Mouse (Mus musculus): Measurements from ENCODE around the gene Isg20l2. TPM values are rescaled to one million over a fixed set of nuclear protein-coding genes. Genes with fewer than 3 reads are reported as not detected.

Gene Isg20l2
- polyA plus RNA-seq, 1 experiment from 2014 or later = 13.2 TPM

DNA sequence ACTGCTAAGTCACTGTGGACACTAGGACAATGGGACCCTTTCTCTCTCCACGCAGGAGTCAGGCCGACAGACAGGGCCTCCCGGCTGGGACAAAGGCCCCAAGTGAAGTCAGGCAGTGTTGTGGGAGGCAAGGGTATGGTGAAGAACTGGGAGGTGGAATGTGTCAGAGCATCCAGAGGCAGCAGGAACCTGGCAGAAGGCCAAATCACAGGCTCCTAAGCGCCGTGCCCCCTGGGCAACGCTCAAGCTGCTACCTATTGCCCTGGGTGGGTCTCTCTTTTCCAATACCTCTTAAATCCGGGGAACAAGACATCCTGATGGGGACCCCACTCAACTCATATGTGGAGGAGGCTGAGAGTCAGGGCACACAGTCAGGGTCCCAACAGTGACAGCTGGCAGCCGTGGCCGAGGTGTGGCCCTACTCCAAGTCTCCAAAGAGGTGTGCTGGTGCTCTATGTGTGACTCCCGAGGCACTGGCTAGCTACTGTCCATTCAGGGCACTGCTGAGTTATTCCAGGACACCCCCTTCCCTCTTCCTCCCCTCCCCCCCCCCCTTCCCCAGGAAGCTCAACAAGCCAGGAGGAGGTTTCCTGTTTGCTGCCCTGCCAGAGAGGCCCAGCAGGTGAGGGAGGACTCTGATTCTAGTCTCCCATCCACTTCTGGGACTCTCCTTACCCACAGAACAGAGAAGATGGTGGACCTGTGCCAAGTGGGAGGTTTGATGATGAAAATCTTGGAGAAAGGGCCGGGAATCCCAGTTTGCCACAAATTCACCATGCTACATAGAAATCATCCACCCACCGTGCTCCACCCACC lies 55.6 kb downstream of the Isg20l2 start:
- H3K27ac ChIP-seq (ENCODE audit: low read depth) = no peak overlapping the region

DNA sequence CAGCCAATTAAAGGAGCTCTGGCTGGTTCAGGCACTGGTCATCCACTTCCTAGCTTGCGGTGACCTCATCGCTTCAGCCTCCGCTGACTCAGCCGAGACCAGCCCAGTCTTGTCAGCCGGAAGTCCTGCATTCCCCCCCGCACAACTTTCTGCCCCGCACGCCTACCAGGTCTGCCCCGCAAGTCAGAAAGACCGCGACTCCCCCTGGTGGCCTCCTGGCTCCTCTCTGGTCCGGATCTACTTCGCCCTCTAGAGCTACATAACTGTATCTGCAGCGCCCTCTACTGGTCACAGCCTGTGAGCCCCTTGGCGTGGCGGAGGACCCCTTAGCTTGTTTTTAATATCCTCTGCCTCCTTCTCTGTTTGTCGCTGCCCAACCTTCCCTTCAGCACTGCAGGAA lies 56.8 kb downstream of the Isg20l2 start:
- peaks cover 28% of the 10 kb centered on the region for H3K4me1 ChIP-seq (ENCODE audit: insufficient read depth)
- peaks cover 20% of the 10 kb centered on the region for H3K27me3 ChIP-seq (ENCODE audit: insufficient read depth, low read length)
- H3K9ac ChIP-seq (replicated peaks) = no peak overlapping the region

More for the DNA sequence above, 55.6 kb downstream of the Isg20l2 start:
- Histone ChIP-seq H3K27me3 (ENCODE audit: insufficient read depth, low read length) (peaks cover 20% of the 10 kb centered on the region), H3K36me3 (replicated peaks; ENCODE audit: insufficient read depth, low read length) (no peaks in the 10 kb centered on the region), H3K9ac (replicated peaks) (no peak overlapping the region), H3K9me3 (ENCODE audit: low read length) (no peaks in the 10 kb centered on the region), H3K4me1 (ENCODE audit: insufficient read depth) (peaks cover 32% of the 10 kb centered on the region), H3K4me2 (ENCODE audit: low read depth, low read length) (no peak overlapping the region), H3K4me3 (ENCODE audit: low read depth, low read length) (no peak overlapping the region)
- DNase-seq (no peak), ATAC-seq (no peak)
- TF ChIP-seq CTCF (IDR thresholded peaks at IDR 0.05; ENCODE audit: low read depth) = no peak
- no peak for TF ChIP-seq EP300 (IDR thresholded peaks at IDR 0.05; ENCODE audit: low read depth)
- WGBS (ENCODE audit: insufficient replicate concordance) = 56% methylated on average over 12 of the region's 12 CpGs

GRCm38 (mm10) chr3:87987633-87988032 lies 57.5 kb downstream of the Isg20l2 start:
- under 1% methylated on average over 15 of the region's 15 CpGs for WGBS (ENCODE audit: insufficient replicate concordance)
- no peak for TF ChIP-seq EP300 (IDR thresholded peaks at IDR 0.05; ENCODE audit: low read depth)
- no peak; the same call in 1 of the 2 replicates for TF ChIP-seq CTCF (IDR thresholded peaks at IDR 0.05; ENCODE audit: low read depth)

More for the DNA sequence above, 56.8 kb downstream of the Isg20l2 start:
- TF ChIP-seq CTCF (IDR thresholded peaks at IDR 0.05; ENCODE audit: low read depth) (peak; percentile 99), EP300 (IDR thresholded peaks at IDR 0.05; ENCODE audit: low read depth) (no peak)
- Histone ChIP-seq H3K4me2 (ENCODE audit: low read depth, low read length) (peak overlapping the region; percentile 68), H3K4me3 (ENCODE audit: low read depth, low read length) (peak overlapping the region; percentile 21), H3K27ac (ENCODE audit: low read depth) (no peak overlapping the region), H3K36me3 (replicated peaks; ENCODE audit: insufficient read depth, low read length) (no peaks in the 10 kb centered on the region), H3K9me3 (ENCODE audit: low read length) (no peaks in the 10 kb centered on the region)
- peak; percentile 80 for ATAC-seq
- under 1% methylated on average over 17 of the region's 17 CpGs for WGBS (ENCODE audit: insufficient replicate concordance)
- DNase-seq = peak; percentile 96

GRCm38 (mm10) chr3:87988068-87988467 lies 58.0 kb downstream of the Isg20l2 start:
- ATAC-seq (no peak), DNase-seq (no peak)
- H3K9ac ChIP-seq (replicated peaks) = no peak overlapping the region
- no peak overlapping the region for H3K27ac ChIP-seq (ENCODE audit: low read depth)
- H3K4me2 ChIP-seq (ENCODE audit: low read depth, low read length) = peak overlapping the region; percentile 68
- WGBS (ENCODE audit: insufficient replicate concordance) = 4% methylated on average over 15 of the region's 15 CpGs
- no peaks in the 10 kb centered on the region for H3K36me3 ChIP-seq (replicated peaks; ENCODE audit: insufficient read depth, low read length)
- peak overlapping the region; percentile 21; the same call in 1 of the 2 replicates for H3K4me3 ChIP-seq (ENCODE audit: low read depth, low read length)
- H3K4me1 ChIP-seq (ENCODE audit: insufficient read depth) = peaks cover 18% of the 10 kb centered on the region
- peaks cover 29% of the 10 kb centered on the region for H3K27me3 ChIP-seq (ENCODE audit: insufficient read depth, low read length)
- no peaks in the 10 kb centered on the region for H3K9me3 ChIP-seq (ENCODE audit: low read length)
- no peak; the same call in 1 of the 2 replicates for TF ChIP-seq CTCF (IDR thresholded peaks at IDR 0.05; ENCODE audit: low read depth)
- no peak for TF ChIP-seq EP300 (IDR thresholded peaks at IDR 0.05; ENCODE audit: low read depth)

More at GRCm38 (mm10) chr3:87987633-87988032, 57.5 kb downstream of the Isg20l2 start:
- peaks cover 27% of the 10 kb centered on the region for H3K27me3 ChIP-seq (ENCODE audit: insufficient read depth, low read length)
- no peaks in the 10 kb centered on the region for H3K9me3 ChIP-seq (ENCODE audit: low read length)
- H3K4me2 ChIP-seq (ENCODE audit: low read depth, low read length) = peak overlapping the region; percentile 68
- H3K27ac ChIP-seq (ENCODE audit: low read depth) = no peak overlapping the region
- H3K4me1 ChIP-seq (ENCODE audit: insufficient read depth) = peaks cover 22% of the 10 kb centered on the region
- no peak overlapping the region for H3K9ac ChIP-seq (replicated peaks)
- H3K4me3 ChIP-seq (ENCODE audit: low read depth, low read length) = peak overlapping the region; percentile 21
- ATAC-seq = no peak
- DNase-seq = peak; percentile 35
- H3K36me3 ChIP-seq (replicated peaks; ENCODE audit: insufficient read depth, low read length) = no peaks in the 10 kb centered on the region

GRCm38 (mm10) chr3:87989935-87990334 lies 59.8 kb downstream of the Isg20l2 start:
- Histone ChIP-seq H3K36me3 (replicated peaks; ENCODE audit: insufficient read depth, low read length) (no peaks in the 10 kb centered on the region), H3K4me2 (ENCODE audit: low read depth, low read length) (no peak overlapping the region), H3K4me3 (ENCODE audit: low read depth, low read length) (no peak overlapping the region), H3K4me1 (ENCODE audit: insufficient read depth) (peaks cover 12% of the 10 kb centered on the region), H3K9me3 (ENCODE audit: low read length) (no peaks in the 10 kb centered on the region), H3K9ac (replicated peaks) (no peak overlapping the region), H3K27ac (ENCODE audit: low read depth) (no peak overlapping the region), H3K27me3 (ENCODE audit: insufficient read depth, low read length) (peaks cover 46% of the 10 kb centered on the region)
- WGBS (ENCODE audit: insufficient replicate concordance) = 24% methylated on average over 10 of the region's 10 CpGs
- ATAC-seq (no peak), DNase-seq (no peak)
- no peak for TF ChIP-seq CTCF (IDR thresholded peaks at IDR 0.05; ENCODE audit: low read depth)
- no peak for TF ChIP-seq EP300 (IDR thresholded peaks at IDR 0.05; ENCODE audit: low read depth)

Other genes starting within 250 kb of the Isg20l2 start
- gene Lrrc71, start 181.7 kb upstream of the Isg20l2 start, polyA plus RNA-seq (2015; fragmentation: Nextera tagmentation; extraction: Ambion mirVana) = 0.23 and 0.25 TPM in 2 replicates
- 0.47 and 0.53 TPM in 2 replicates for gene Ntrk1, start 135.2 kb upstream of the Isg20l2 start, polyA plus RNA-seq (2015; fragmentation: Nextera tagmentation; extraction: Ambion mirVana)
- not detected in 2 replicates for gene Insrr, start 133.4 kb upstream of the Isg20l2 start, polyA plus RNA-seq (2015; fragmentation: Nextera tagmentation; extraction: Ambion mirVana)
- 4.8 and 5.1 TPM in 2 replicates for gene Pear1, start 106.0 kb upstream of the Isg20l2 start, polyA plus RNA-seq (2015; fragmentation: Nextera tagmentation; extraction: Ambion mirVana)
- 0.74 and 0.75 TPM in 2 replicates for gene Sh2d2a, start 83.6 kb upstream of the Isg20l2 start, polyA plus RNA-seq (2015; fragmentation: Nextera tagmentation; extraction: Ambion mirVana)
- gene Prcc, start 44.7 kb upstream of the Isg20l2 start, polyA plus RNA-seq (2015; fragmentation: Nextera tagmentation; extraction: Ambion mirVana) = 4.4 and 4.5 TPM in 2 replicates
- gene Hdgf, start 24.0 kb upstream of the Isg20l2 start, polyA plus RNA-seq (2015; fragmentation: Nextera tagmentation; extraction: Ambion mirVana) = 116 and 123 TPM in 2 replicates
- gene Mrpl24, start 10.8 kb upstream of the Isg20l2 start, polyA plus RNA-seq (2015; fragmentation: Nextera tagmentation; extraction: Ambion mirVana) = 50.3 and 54.1 TPM in 2 replicates
- gene Rrnad1, start 403 bp downstream of the Isg20l2 start, polyA plus RNA-seq (2015; fragmentation: Nextera tagmentation; extraction: Ambion mirVana) = 4.3 TPM in 2 replicates
- gene Crabp2, start 18.4 kb downstream of the Isg20l2 start, polyA plus RNA-seq (2015; fragmentation: Nextera tagmentation; extraction: Ambion mirVana) = not detected in 2 replicates
- gene Nes, start 40.8 kb downstream of the Isg20l2 start, polyA plus RNA-seq (2015; fragmentation: Nextera tagmentation; extraction: Ambion mirVana) = 0.83 and 0.95 TPM in 2 replicates
- gene Bcan, start 69.9 kb downstream of the Isg20l2 start, polyA plus RNA-seq (2015; fragmentation: Nextera tagmentation; extraction: Ambion mirVana) = 0.05 TPM in 1 of 2 replicates, not detected in the other
- gene Hapln2, start 97.3 kb downstream of the Isg20l2 start, polyA plus RNA-seq (2015; fragmentation: Nextera tagmentation; extraction: Ambion mirVana) = not detected in 2 replicates
- 13.1 and 14.3 TPM in 2 replicates for gene Gpatch4, start 112.8 kb downstream of the Isg20l2 start, polyA plus RNA-seq (2015; fragmentation: Nextera tagmentation; extraction: Ambion mirVana)
- gene Naxe, start 128.2 kb downstream of the Isg20l2 start, polyA plus RNA-seq (2015; fragmentation: Nextera tagmentation; extraction: Ambion mirVana) = 78.0 and 80.1 TPM in 2 replicates
- gene Ttc24, start 148.0 kb downstream of the Isg20l2 start, polyA plus RNA-seq (2015; fragmentation: Nextera tagmentation; extraction: Ambion mirVana) = not detected in 2 replicates
- gene Iqgap3, start 151.7 kb downstream of the Isg20l2 start, polyA plus RNA-seq (2015; fragmentation: Nextera tagmentation; extraction: Ambion mirVana) = 2.9 and 3.2 TPM in 2 replicates
- gene Mef2d, start 212.1 kb downstream of the Isg20l2 start, polyA plus RNA-seq (2015; fragmentation: Nextera tagmentation; extraction: Ambion mirVana) = 5.7 and 6.4 TPM in 2 replicates

Measured in liver, postnatal 0 days (tissue).